Mouse (Mus musculus) MEL (cell line): ENCODE data around the gene Creb5. TPM values are rescaled to one million over a fixed set of nuclear protein-coding genes. Genes with fewer than 3 reads are reported as not detected.

Experiments used
- DNase-seq: peaks from one replicate; pipeline ENCODE4 v3.0.0; 2011; ENCODE audit warnings: low read depth, low spot score
- H3K27ac ChIP-seq: 2 replicates; pipeline ENCODE4 v1.5.1; 2012; ENCODE audit warnings: low read depth, mild to moderate bottlenecking, control low read depth, low read length, moderate library complexity; ENCODE audit not compliant: control insufficient read depth
- H3K27me3 ChIP-seq, 2 experiments: fragments of 150-350 bp in 1 of 2; sonication (generic) in 1 of 2; 2 replicates each; pipeline ENCODE4 v1.6.1; 2012; ENCODE audit warnings: low read length in 2 of 2, mild to moderate bottlenecking in 2 of 2, improper control_type of control experiment in 1 of 2, moderate library complexity in 1 of 2; ENCODE audit not compliant: insufficient read depth in 2 of 2, control insufficient read depth in 1 of 2
- H3K36me3 ChIP-seq, 2 experiments: 2 replicates each; pipeline ENCODE4 v1.6.1; 2012 to 2014; ENCODE audit warnings: low read length in 2 of 2, improper control_type of control experiment in 1 of 2, inconsistent platforms in 1 of 2, mild to moderate bottlenecking in 1 of 2; ENCODE audit not compliant: insufficient read depth in 2 of 2, control insufficient read depth in 1 of 2
- H3K4me1 ChIP-seq, 2 experiments: fragments of 150-350 bp in 1 of 2; sonication (generic) in 1 of 2; 2 replicates each; pipeline ENCODE4 v1.6.1; 2012; ENCODE audit warnings: low read length in 2 of 2, improper control_type of control experiment in 1 of 2, mild to moderate bottlenecking in 1 of 2; ENCODE audit not compliant: insufficient read depth in 2 of 2, control insufficient read depth in 1 of 2
- H3K4me3 ChIP-seq, 2 experiments: fragments of 150-350 bp in 1 of 2; sonication (generic) in 1 of 2; 2 replicates each; pipeline ENCODE4 v1.5.1; 2012; ENCODE audit warnings: low read depth in 2 of 2, low read length in 2 of 2, mild to moderate bottlenecking in 2 of 2, moderate library complexity in 2 of 2, control low read depth in 1 of 2, improper control_type of control experiment in 1 of 2; ENCODE audit not compliant: control insufficient read depth in 1 of 2, insufficient read depth in 1 of 2
- H3K79me2 ChIP-seq: 2 replicates; pipeline ENCODE4 v1.6.1; 2012; ENCODE audit warnings: mild to moderate bottlenecking, low read length, moderate library complexity; ENCODE audit not compliant: control insufficient read depth, poor library complexity, insufficient read depth
- H3K9ac ChIP-seq: 2 replicates; pipeline ENCODE4 v1.6.1; 2012; ENCODE audit warnings: low read depth, mild to moderate bottlenecking, control low read depth, low read length, moderate library complexity; ENCODE audit not compliant: control insufficient read depth, poor library complexity, severe bottlenecking
- H3K9me3 ChIP-seq: fragments of 150-350 bp; sonication (generic); replicated peaks from 2 replicates; pipeline ENCODE4 v1.6.1; 2012; ENCODE audit warnings: mild to moderate bottlenecking, low read length, improper control_type of control experiment, moderate library complexity; ENCODE audit not compliant: insufficient read depth
- BHLHE40 ChIP-seq: IDR thresholded peaks from 2 replicates; pipeline ENCODE4 v1.6.1; 2012; ENCODE audit warnings: low read depth, mild to moderate bottlenecking, inconsistent platforms, low read length, improper control_type of control experiment, borderline replicate concordance
- CHD1 ChIP-seq: IDR thresholded peaks from 2 replicates; pipeline ENCODE4 v1.6.1; 2012; ENCODE audit warnings: low read depth, mild to moderate bottlenecking, inconsistent platforms, low read length, improper control_type of control experiment
- CHD2 ChIP-seq: IDR thresholded peaks from 2 replicates; pipeline ENCODE4 v1.6.1; 2011; ENCODE audit warnings: low read length, improper control_type of control experiment
- ELF1 ChIP-seq: IDR thresholded peaks from 2 replicates; pipeline ENCODE4 v1.6.1; 2014; ENCODE audit warnings: low read depth, mild to moderate bottlenecking, inconsistent platforms, low read length, improper control_type of control experiment, moderate library complexity
- ETS1 ChIP-seq: IDR thresholded peaks from 2 replicates; pipeline ENCODE4 v1.6.1; 2012; ENCODE audit warnings: low read depth, mild to moderate bottlenecking, inconsistent platforms, low read length, improper control_type of control experiment, moderate library complexity
- GABPA ChIP-seq: IDR thresholded peaks from 2 replicates; pipeline ENCODE4 v1.6.1; 2012; ENCODE audit warnings: low read depth, mild to moderate bottlenecking, inconsistent platforms, low read length, improper control_type of control experiment, moderate library complexity
- JUND ChIP-seq: IDR thresholded peaks from 2 replicates; pipeline ENCODE4 v1.6.1; 2011; ENCODE audit warnings: low read depth, mild to moderate bottlenecking, improper control_type of control experiment, low read length
- MAFK ChIP-seq: IDR thresholded peaks from 2 replicates; pipeline ENCODE4 v1.6.1; 2011; ENCODE audit warnings: low read depth, mild to moderate bottlenecking, low read length, improper control_type of control experiment, borderline replicate concordance
- MAZ ChIP-seq: IDR thresholded peaks from 2 replicates; pipeline ENCODE4 v1.6.1; 2012; ENCODE audit warnings: low read depth, mild to moderate bottlenecking, inconsistent platforms, low read length, improper control_type of control experiment
- MYB ChIP-seq: IDR thresholded peaks from 2 replicates; pipeline ENCODE4 v1.6.1; 2011; ENCODE audit warnings: mild to moderate bottlenecking, low read depth, low read length, improper control_type of control experiment
- NELFE ChIP-seq: IDR thresholded peaks from 2 replicates; pipeline ENCODE4 v1.6.1; 2011; ENCODE audit warnings: low read depth, low read length, improper control_type of control experiment
- NRF1 ChIP-seq: IDR thresholded peaks from 2 replicates; pipeline ENCODE4 v1.6.1; 2014; ENCODE audit warnings: low read depth, mild to moderate bottlenecking, inconsistent platforms, low read length, improper control_type of control experiment, moderate library complexity; ENCODE audit not compliant: poor library complexity, insufficient read depth, severe bottlenecking
- POLR2A ChIP-seq, 2 experiments: IDR thresholded peaks; 2 replicates each; pipeline ENCODE4 v1.6.1; 2011 to 2012; ENCODE audit warnings: low read length in 2 of 2, mild to moderate bottlenecking in 2 of 2, control low read depth in 1 of 2, improper control_type of control experiment in 1 of 2, low read depth in 1 of 2, moderate library complexity in 1 of 2; ENCODE audit not compliant: control insufficient read depth in 1 of 2, insufficient read depth in 1 of 2, poor library complexity in 1 of 2
- POLR2AphosphoS2 ChIP-seq: IDR thresholded peaks from 2 replicates; pipeline ENCODE4 v1.6.1; 2011; ENCODE audit warnings: low read length, improper control_type of control experiment
- RAD21 ChIP-seq: IDR thresholded peaks from 2 replicates; pipeline ENCODE4 v1.6.1; 2011; ENCODE audit warnings: mild to moderate bottlenecking, low read depth, low read length, improper control_type of control experiment
- SIN3A ChIP-seq: IDR thresholded peaks from 2 replicates; pipeline ENCODE4 v1.6.1; 2012; ENCODE audit warnings: low read length, improper control_type of control experiment, inconsistent platforms
- SMC3 ChIP-seq: IDR thresholded peaks from 2 replicates; pipeline ENCODE4 v1.6.1; 2011; ENCODE audit warnings: low read depth, low read length, improper control_type of control experiment
- TBP ChIP-seq: IDR thresholded peaks from 2 replicates; pipeline ENCODE4 v1.8.0; 2011; ENCODE audit warnings: low read depth, low read length, improper control_type of control experiment
- UBTF ChIP-seq: IDR thresholded peaks from 2 replicates; pipeline ENCODE4 v1.6.1; 2012; ENCODE audit warnings: low read depth, mild to moderate bottlenecking, inconsistent platforms, low read length, improper control_type of control experiment, moderate library complexity, borderline replicate concordance; ENCODE audit not compliant: insufficient read depth
- USF1 ChIP-seq: IDR thresholded peaks from 2 replicates; pipeline ENCODE4 v1.6.1; 2014; ENCODE audit warnings: low read depth, mild to moderate bottlenecking, inconsistent platforms, low read length, improper control_type of control experiment, moderate library complexity
- USF2 ChIP-seq, 2 experiments: IDR thresholded peaks; 2 replicates each; pipeline ENCODE4 v1.6.1; 2011 to 2012; ENCODE audit warnings: improper control_type of control experiment in 2 of 2, low read length in 2 of 2, borderline replicate concordance in 1 of 2, inconsistent platforms in 1 of 2, low read depth in 1 of 2, mild to moderate bottlenecking in 1 of 2; ENCODE audit not compliant: insufficient read depth in 1 of 2
- ZC3H11A ChIP-seq: IDR thresholded peaks from 2 replicates; pipeline ENCODE4 v1.6.1; 2012; ENCODE audit warnings: low read depth, mild to moderate bottlenecking, inconsistent platforms, low read length, improper control_type of control experiment
- ZNF384 ChIP-seq: IDR thresholded peaks from 2 replicates; pipeline ENCODE4 v1.6.1; 2012; ENCODE audit warnings: low read depth, mild to moderate bottlenecking, inconsistent platforms, low read length, improper control_type of control experiment
- polyA plus RNA-seq, 2 experiments: library from polyadenylated mRNA; stranded (reverse) in 1 of 2; unstranded in 1 of 2; fragments of >175 nt in 1 of 2; fragments of >200 nt in 1 of 2; gene quantifications; 2 replicates each; pipeline versions ENCODE4 v1.2.1 to v1.2.4; 2012; ENCODE audit warnings: low replicate concordance in 2 of 2, low read depth in 1 of 2; ENCODE audit not compliant: insufficient read length in 2 of 2, insufficient read depth in 1 of 2, missing spikeins in 1 of 2
- total RNA-seq: library from RNA; depleted of rRNA; stranded (reverse); fragments of 300-350 nt; gene quantifications from 2 replicates; pipeline ENCODE4 v1.2.3, GENCODE M21; 2012

The Creb5 gene
- total and polyA plus RNA-seq, 3 experiments, result not detected

- no peak overlapping the region for H3K9ac ChIP-seq
- H3K36me3 ChIP-seq, result no peaks in the 10 kb centered on the region
- TF ChIP-seq MAFK, result no peak
- no peak for TF ChIP-seq SMC3
- TF ChIP-seq ETS1, result no peak
- TF ChIP-seq USF1, result no peak
- no peak for TF ChIP-seq ELF1
- no peak for TF ChIP-seq ZNF384
- no peak for TF ChIP-seq POLR2AphosphoS2
- TF ChIP-seq GABPA, result no peak
- TF ChIP-seq NRF1, result no peak
- H3K4me1 ChIP-seq, result no peaks in the 10 kb centered on the region
- H3K9me3 ChIP-seq, result no peaks in the 10 kb centered on the region
- no peak overlapping the region for H3K4me3 ChIP-seq
- H3K27ac ChIP-seq, result no peak overlapping the region
- H3K27me3 ChIP-seq, result no peaks in the 10 kb centered on the region
- no peaks in the 10 kb centered on the region for H3K79me2 ChIP-seq
- no peak for DNase-seq
Observed at GRCm38 (mm10) chr6:53653706-53654360, 366.8 kb downstream of the Creb5 start.

GRCm38 (mm10) chr6:53654361-53654824, 367.3 kb downstream of the Creb5 start:
- TF ChIP-seq RAD21 (no peak), ZNF384 (no peak), MYB (no peak), ELF1 (no peak), POLR2A (IDR thresholded peaks at IDR 0.05; ENCODE audit: control insufficient read depth in 1 of 2, insufficient read depth in 1 of 2, low read depth in 1 of 2, low read length in 2 of 2, poor library complexity in 1 of 2) (no peak), NRF1 (no peak), TBP (no peak), ETS1 (no peak), BHLHE40 (no peak)
- Histone ChIP-seq H3K36me3 (no peaks in the 10 kb centered on the region), H3K79me2 (no peaks in the 10 kb centered on the region), H3K4me1 (no peaks in the 10 kb centered on the region), H3K9ac (no peak overlapping the region), H3K4me3 (no peak overlapping the region), H3K27ac (no peak overlapping the region), H3K27me3 (no peaks in the 10 kb centered on the region), H3K9me3 (no peaks in the 10 kb centered on the region)
- no peak for DNase-seq

DNA sequence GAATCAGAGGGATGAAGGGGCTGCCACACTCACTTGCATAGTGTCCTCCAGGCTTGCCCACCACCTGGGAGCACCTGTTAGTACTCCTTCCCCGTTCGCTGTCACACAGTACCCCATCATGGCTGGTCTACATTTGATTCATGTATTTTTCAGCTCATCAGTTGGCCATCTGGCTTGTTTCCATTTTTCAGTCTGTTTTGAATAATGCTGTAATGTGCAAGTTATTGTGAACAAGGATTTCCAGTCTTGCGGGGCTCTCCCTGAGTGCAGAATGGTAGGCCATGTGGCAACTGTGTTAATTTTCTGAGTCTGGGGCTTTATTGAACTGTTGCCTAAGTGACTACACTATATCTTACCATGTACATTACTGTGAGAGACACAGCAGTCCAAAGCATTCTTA, 369.4 kb downstream of the Creb5 start:
- Histone ChIP-seq H3K9ac (no peak overlapping the region), H3K27me3 (no peaks in the 10 kb centered on the region), H3K4me1 (no peaks in the 10 kb centered on the region), H3K4me3 (no peak overlapping the region), H3K79me2 (no peaks in the 10 kb centered on the region), H3K36me3 (no peaks in the 10 kb centered on the region), H3K9me3 (no peaks in the 10 kb centered on the region), H3K27ac (no peak overlapping the region)
- TF ChIP-seq MAZ, result no peak
- no peak for TF ChIP-seq CHD1
- no peak for TF ChIP-seq NRF1
- no peak for TF ChIP-seq ZNF384
- TF ChIP-seq USF2 (IDR thresholded peaks at IDR 0.05; ENCODE audit: borderline replicate concordance in 1 of 2, insufficient read depth in 1 of 2, low read depth in 1 of 2, low read length in 2 of 2), result no peak
- TF ChIP-seq SIN3A, result no peak
- no peak for TF ChIP-seq JUND
- TF ChIP-seq NELFE, result no peak
- TF ChIP-seq ZC3H11A, result no peak
- TF ChIP-seq TBP, result no peak
- no peak for TF ChIP-seq UBTF
- no peak for TF ChIP-seq CHD2
- TF ChIP-seq ETS1, result no peak
- no peak for DNase-seq
